Mouse (Mus musculus) embryonic facial prominence, embryonic 10.5 days (tissue): Measurements from ENCODE around the gene Nfs1. TPM values are rescaled to one million over a fixed set of nuclear protein-coding genes. Genes with fewer than 3 reads are reported as not detected.
"Not testable (repeated sequence)": the region's sequence is repeated elsewhere in the genome, so short reads cannot be mapped to it uniquely, and the experiment has no call there.

ENCODE experiments used
- DNase-seq: peaks from one replicate; pipeline ENCODE4 v3.0.0-alpha.2; 2017; ENCODE audit warnings: low spot score
- H3K27ac ChIP-seq: fragments of 300-500 bp; sonication (generic); replicated peaks from 2 replicates; pipeline ENCODE4 v1.5.1; 2016; ENCODE audit warnings: mild to moderate bottlenecking
- H3K27me3 ChIP-seq: fragments of 300-500 bp; sonication (generic); replicated peaks from 2 replicates; pipeline ENCODE4 v1.6.1; 2016; ENCODE audit warnings: low read depth, mild to moderate bottlenecking; ENCODE audit not compliant: poor library complexity, severe bottlenecking
- H3K36me3 ChIP-seq: fragments of 300-500 bp; sonication (generic); replicated peaks from 2 replicates; pipeline ENCODE4 v1.6.1; 2016; ENCODE audit warnings: mild to moderate bottlenecking, moderate library complexity
- H3K4me1 ChIP-seq: fragments of 300-500 bp; sonication (generic); 2 replicates; pipeline ENCODE4 v1.6.1; 2016
- H3K4me3 ChIP-seq: fragments of 300-500 bp; sonication (generic); 2 replicates; pipeline ENCODE4 v1.5.1; 2016; ENCODE audit warnings: mild to moderate bottlenecking, moderate library complexity
- H3K9me3 ChIP-seq: fragments of 300-500 bp; sonication (generic); 2 replicates; pipeline ENCODE4 v1.6.1; 2016; ENCODE audit warnings: mild to moderate bottlenecking
- WGBS: fragments of 180-500 bp; shearing (Covaris S2); methylation state at CpG from one replicate; pipeline ENCODE4 v1.1.7; 2016; 5-methylcytosine and 5-hydroxymethylcytosine counted together
- polyA plus RNA-seq: library from polyadenylated mRNA; unstranded; fragments of >200 nt; fragmentation: Nextera tagmentation; extraction: Ambion mirVana; gene quantifications from 2 replicates; pipeline ENCODE4 v1.2.1, GENCODE M21; 2016

The Nfs1 gene
- 37.7 and 42.1 TPM in 2 replicates for polyA plus RNA-seq

DNA sequence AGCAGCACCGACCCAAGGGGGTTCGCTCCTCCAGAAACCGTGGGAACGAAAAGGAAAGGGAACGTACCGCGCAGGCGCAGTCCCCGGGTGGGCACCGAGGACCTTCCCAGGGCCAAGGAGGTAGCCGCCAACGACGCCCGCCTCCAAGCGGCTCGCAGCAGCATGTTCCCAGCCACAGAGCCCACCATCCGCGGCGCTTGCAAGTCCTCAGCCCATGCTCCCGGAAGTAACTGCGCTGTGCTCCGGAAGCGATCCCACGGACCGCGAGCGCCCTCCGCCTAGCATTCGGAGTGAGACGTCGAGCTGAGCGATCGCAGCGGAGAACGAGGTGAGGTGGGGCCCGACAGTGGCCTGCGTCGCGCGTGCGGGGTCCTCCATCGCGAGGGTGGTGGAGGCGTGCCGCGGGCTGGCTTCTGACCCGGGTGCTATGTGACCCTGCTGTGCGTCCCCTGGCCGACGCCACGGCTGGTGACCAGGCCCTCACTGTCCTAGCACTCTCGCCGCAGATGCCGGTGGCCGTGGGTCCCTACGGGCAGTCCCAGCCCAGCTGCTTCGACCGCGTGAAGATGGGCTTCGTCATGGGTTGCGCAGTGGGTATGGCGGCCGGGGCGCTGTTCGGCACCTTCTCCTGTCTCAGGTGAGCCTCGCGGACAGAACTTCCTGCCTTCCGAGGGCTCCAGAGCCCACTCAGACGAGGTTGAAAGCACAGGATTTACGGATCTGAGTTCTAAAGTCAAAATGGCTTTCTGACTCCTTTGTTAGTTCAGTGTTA lies at the start of gene Nfs1, which contains the start of gene Romo1:
Gene Nfs1, minus strand, starts transcription at position 234 of the 772 bp plus-strand sequence.
Gene Romo1, plus strand, starts transcription at position 87 of the 772 bp plus-strand sequence.
- WGBS: under 1% methylated on average over 70 of the region's 70 CpGs
- H3K36me3 ChIP-seq: peaks cover 48% of the 10 kb centered on the region
- peaks cover 21% of the 10 kb centered on the region for H3K4me1 ChIP-seq

DNA sequence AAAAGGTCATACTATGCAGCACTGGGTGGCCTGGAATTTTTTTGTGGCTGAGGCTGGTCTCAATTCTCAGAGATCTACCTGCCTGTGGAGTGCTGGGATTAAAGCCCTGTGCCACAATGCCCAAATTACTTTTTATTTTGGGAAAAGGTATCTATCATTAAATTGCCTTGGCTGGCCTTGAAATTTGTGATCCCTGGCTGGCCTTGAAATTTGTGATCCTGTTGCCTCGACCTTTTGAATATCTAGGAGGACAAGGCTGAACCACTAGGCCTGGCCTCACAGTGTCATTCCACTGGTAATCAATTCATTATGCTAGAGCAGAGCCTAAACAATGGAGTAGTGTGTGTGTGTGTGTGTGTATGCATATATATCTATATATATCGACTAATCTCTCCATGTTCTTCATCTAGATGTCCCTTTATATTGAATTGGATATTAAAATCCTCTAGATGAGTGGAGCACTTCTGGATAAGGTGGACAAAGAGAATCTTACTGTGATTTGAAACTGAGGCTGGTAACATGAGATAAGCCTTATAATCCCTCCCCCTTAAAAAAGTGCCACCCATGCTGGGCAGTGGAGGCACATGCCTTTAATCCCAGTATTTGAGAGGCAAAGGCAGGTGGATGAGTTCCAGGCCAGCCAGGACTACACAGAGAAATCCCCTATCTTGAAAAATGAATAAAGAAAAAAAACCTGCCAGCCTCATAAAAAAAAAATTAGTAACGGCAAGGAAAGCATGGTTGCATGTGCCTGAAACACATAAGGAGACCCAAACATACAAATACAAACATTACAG lies 49.3 kb upstream of the Nfs1 start:
- WGBS: 66% methylated on average over 3 of the region's 3 CpGs

More for the DNA sequence above, at the start of gene Nfs1, which contains the start of gene Romo1:
- Histone ChIP-seq H3K4me3 (peak within 1 kb of the TSS; percentile 81), H3K27ac (peak within 1 kb of the TSS; percentile 92), H3K9me3 (no peaks in the 10 kb centered on the region), H3K27me3 (no peaks in the 10 kb centered on the region)
- DNase-seq: peak; percentile 98

DNA sequence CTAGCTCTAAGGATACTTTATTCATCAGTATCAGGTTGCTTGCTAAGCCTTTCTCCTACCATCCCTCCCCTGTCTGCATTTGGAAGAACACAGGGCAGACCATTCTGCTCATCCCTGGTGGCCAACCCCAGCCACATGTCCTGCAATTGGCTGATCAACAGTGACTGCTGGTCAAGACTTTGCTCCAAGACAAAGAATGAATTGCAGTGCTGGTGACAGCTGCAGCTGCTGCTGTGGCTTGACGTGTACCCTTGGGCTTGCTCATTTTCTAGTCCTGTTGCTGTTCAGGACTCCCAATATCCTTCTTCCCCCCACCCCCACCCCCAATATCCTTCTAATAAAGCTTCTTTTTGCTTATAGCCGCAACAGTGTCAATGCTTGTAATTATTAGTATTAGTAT lies 48.1 kb upstream of the Nfs1 start:
- 80% methylated on average over 2 of the region's 2 CpGs for WGBS
- Histone ChIP-seq H3K4me3 (no peak overlapping the region), H3K4me1 (peaks cover 13% of the 10 kb centered on the region), H3K36me3 (no peaks in the 10 kb centered on the region), H3K9me3 (no peaks in the 10 kb centered on the region), H3K27ac (no peak overlapping the region), H3K27me3 (no peaks in the 10 kb centered on the region)
- DNase-seq: no peak

More for the DNA sequence above, 49.3 kb upstream of the Nfs1 start:
- Histone ChIP-seq H3K4me1 (peaks cover 24% of the 10 kb centered on the region), H3K27ac (no peak overlapping the region), H3K27me3 (no peaks in the 10 kb centered on the region), H3K4me3 (no peak overlapping the region), H3K9me3 (no peaks in the 10 kb centered on the region), H3K36me3 (0 out of 2 replicates have a peak, but pooled peaks cover under 1% of the 10 kb centered on the region)
- DNase-seq: no peak

DNA sequence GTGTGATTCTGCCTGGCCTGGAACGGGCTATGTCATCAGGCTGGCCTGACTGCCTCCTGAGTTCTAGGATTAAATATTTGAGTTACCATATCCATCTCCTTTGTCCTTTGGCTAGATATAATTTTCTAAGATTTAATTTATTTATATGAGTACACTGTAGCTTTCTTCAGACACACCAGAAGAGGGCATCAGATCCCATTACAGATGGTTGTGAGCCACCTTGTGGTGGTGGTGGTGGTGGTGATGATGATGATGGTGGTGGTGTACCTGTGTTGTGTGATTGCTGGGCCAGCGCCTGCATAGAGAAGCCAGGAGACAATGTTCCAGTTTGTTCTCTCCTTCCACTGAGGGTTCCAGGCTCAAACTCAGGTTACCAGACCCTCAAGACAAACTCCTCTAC lies 47.6 kb upstream of the Nfs1 start:
- Histone ChIP-seq H3K4me1 (peaks cover 10% of the 10 kb centered on the region), H3K27ac (no peak overlapping the region), H3K36me3 (no peaks in the 10 kb centered on the region), H3K27me3 (no peaks in the 10 kb centered on the region), H3K9me3 (no peaks in the 10 kb centered on the region), H3K4me3 (no peak overlapping the region)
- 89% methylated on average over 2 of the region's 2 CpGs for WGBS
- DNase-seq: no peak

DNA sequence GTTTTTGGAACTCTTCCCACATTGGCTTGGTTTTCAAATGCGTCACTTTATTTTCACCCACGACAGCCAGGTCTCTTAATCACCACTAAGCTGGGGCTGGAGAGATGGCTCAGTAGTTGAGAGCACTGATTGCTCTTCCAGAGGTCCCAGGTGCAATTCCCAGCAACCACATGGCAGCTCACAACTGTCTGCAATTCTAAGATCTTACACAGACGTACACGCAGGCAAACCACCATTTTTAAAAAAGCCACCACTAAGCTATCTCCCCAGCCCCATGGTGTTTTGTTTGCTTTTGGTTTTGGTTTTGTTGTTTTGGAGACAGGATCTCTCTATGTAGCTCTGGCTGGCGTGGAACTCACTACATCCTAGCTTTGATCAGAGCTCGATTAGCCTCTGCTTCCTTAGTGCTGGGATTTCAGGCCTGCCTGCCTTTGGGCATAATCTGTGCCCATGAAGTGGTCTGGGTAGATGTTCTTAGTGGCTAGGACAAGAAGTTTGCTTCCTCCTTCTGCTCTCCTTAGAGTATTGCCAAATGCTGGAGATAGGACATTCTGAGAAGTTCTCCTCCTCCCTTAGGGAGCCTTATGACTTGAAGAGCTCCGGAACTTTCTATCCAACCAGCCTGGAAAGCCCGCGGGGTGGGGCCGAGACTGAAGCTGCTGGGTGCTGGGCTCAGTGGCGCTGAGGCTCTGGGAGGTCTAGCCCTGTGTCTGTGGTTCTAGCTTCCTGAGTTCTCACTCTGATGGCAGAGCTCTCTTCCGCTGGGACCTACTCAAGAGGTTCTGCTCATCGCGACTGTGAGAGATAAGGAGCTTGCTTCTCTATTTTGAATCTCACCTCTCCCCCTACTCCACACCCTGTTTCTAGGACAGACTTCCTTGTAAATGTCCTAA lies 46.3 kb upstream of the Nfs1 start:
- WGBS: 88% methylated on average over 14 of the region's 14 CpGs
- H3K27ac ChIP-seq: no peak overlapping the region
- no peak overlapping the region for H3K4me3 ChIP-seq
- H3K9me3 ChIP-seq: no peaks in the 10 kb centered on the region
- H3K27me3 ChIP-seq: no peaks in the 10 kb centered on the region
- H3K36me3 ChIP-seq: no peaks in the 10 kb centered on the region
- 0 out of 2 replicates have a peak, but pooled peaks cover 2% of the 10 kb centered on the region for H3K4me1 ChIP-seq
- DNase-seq: no peak

DNA sequence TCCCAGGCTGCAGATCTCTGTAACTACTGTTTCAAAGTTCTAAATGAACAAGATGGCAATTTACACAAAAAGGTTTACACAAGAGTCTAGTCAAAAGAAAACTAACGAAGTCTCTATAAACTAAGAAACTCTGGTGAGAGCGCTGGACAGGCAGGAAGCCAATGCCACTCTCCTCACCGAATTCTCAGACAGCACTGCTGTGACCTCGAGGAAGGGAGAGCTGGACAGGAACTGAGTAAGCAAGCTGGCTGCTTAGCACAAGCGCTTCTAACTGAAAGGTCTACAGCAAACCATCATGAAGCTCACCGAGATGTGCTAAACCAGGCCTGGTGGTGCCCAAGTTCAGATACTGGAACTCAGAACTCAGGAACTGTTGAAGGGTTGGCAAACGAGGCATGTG lies 45.3 kb upstream of the Nfs1 start:
- H3K4me1 ChIP-seq, H3K4me3 ChIP-seq, H3K36me3 ChIP-seq, DNase-seq, H3K9me3 ChIP-seq, H3K27ac ChIP-seq, H3K27me3 ChIP-seq: not testable (repeated sequence)
- WGBS: 82% methylated on average over 7 of the region's 7 CpGs

DNA sequence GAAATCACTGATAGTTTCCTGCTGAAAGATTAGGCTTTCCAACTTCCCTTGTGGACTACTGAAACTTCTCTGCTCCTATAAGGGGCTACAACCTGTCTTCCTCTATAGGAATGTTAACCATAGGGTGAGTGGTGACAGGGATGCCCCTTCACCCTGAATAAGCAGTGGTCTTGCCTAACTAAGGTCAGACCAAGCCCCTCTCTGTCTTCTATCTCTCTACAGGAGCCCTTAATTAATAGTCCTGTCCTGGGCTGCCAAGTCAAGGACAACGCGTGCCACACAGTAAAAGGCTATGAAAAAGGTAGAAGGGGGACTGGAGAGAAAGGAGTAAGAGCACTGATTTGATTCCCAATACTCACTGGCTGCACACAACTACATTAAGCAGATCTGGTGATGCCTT lies 37.6 kb upstream of the Nfs1 start:
- Histone ChIP-seq H3K36me3 (peaks cover 25% of the 10 kb centered on the region), H3K27ac (no peak overlapping the region), H3K9me3 (no peaks in the 10 kb centered on the region), H3K4me3 (no peak overlapping the region), H3K4me1 (peaks cover 24% of the 10 kb centered on the region), H3K27me3 (no peaks in the 10 kb centered on the region)
- no peak for DNase-seq
- WGBS: 61% methylated on average over 2 of the region's 2 CpGs

DNA sequence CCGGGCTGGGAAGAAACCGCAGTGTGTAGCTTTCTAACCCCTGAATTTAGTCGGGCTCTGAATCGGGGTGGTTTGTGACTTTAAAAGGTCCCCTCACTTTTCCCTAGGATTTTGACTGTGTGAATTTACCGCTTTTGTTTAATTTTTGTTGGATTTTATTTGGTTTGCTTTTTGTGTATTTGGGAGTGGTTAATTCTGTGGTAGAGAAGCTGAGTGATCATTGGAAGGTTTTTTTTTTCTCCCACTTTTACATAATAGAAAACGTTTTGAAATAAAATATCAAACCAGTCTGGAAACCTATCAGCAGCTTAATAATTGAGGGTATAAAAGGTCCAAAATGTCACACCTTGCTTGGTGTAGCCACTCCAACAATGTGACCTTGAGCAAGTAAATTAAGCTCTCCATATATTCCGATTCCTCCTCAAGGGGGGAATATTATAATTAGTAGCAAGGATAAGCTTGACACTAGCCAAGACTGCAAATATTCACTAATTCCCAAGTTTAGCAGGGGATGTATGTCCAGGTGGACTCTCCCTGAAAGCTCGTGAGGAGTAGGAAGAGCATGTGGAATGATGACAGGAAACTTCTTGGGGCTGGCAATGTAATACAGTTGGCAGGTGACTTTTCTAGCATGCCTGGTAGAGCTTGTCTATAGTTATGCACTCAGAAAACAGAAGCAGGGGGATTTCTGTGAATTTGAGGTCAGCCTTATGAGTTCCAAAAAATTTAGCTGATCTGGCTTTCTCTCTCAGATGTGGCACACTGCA lies 37.0 kb upstream of the Nfs1 start:
- peaks cover 31% of the 10 kb centered on the region for H3K36me3 ChIP-seq
- H3K4me1 ChIP-seq: peaks cover 27% of the 10 kb centered on the region
- no peaks in the 10 kb centered on the region for H3K9me3 ChIP-seq
- peak overlapping the region; percentile 78 for H3K4me3 ChIP-seq
- no peak for DNase-seq
- WGBS: 19% methylated on average over 8 of the region's 8 CpGs
- H3K27me3 ChIP-seq: no peaks in the 10 kb centered on the region
- H3K27ac ChIP-seq: peak overlapping the region; percentile 99

DNA sequence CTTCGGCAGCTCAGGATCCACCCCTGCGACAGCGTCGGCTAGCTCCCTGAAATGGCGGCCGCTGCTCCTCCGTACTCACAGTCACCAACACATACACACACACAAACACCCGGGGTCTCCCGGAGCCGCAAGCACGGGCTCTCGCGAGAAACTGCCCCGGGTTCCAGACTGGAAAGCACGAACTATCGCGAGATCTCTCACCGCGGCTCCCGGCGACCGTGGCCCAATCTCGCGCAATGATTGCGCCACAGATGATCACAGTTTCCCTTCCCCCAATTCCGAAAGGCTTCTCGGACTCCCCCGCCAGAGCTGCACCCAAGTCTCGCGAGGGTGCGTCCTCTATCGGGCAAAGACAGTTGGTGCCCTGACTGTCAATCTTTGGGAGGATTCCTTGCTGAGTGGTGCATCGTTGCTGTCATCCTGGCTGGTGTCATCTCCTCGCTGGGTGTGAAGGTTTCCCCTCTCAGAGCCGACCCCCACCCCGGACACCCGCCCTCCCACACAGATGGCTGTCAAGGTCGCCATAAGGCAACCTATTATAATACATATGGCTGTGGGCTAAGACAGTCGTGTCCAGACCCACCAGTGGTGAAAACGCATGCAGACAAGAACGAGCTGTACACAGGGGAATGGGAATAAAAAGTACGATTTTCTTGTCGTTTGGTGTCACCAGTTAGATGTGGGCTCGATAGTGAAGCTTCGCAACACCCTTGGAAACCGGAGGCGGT lies 36.3 kb upstream of the Nfs1 start, which contains the start of gene Rbm39:
Gene Rbm39, minus strand, starts transcription at position 145 of the 728 bp plus-strand sequence.
- Histone ChIP-seq H3K4me1 (peaks cover 27% of the 10 kb centered on the region), H3K27ac (peak within 1 kb of the TSS; percentile 99), H3K9me3 (no peaks in the 10 kb centered on the region), H3K4me3 (peak within 1 kb of the TSS; percentile 78), H3K27me3 (no peaks in the 10 kb centered on the region), H3K36me3 (peaks cover 38% of the 10 kb centered on the region)
- DNase-seq: peak; percentile 100
- WGBS: under 1% methylated on average over 47 of the region's 47 CpGs

DNA sequence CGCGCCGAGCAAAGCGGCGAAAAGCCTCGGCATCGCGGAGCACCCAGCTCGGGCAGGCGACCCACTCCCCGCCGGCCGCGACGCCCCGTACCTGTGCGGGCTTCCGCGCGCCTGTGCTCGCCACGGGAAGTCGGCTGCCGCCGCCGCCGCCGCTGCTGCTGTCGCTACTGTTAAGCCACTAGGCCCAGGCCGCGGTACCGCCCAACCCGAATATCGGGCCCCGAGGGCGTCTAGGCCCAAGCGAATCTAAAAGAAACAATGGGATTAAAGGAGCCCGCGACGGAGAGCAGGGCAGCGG lies 35.8 kb upstream of the Nfs1 start:
- under 1% methylated on average over 41 of the region's 41 CpGs for WGBS
- H3K4me3 ChIP-seq: peak overlapping the region; percentile 78
- H3K27ac ChIP-seq: peak overlapping the region; percentile 99
- H3K27me3 ChIP-seq: no peaks in the 10 kb centered on the region
- H3K9me3 ChIP-seq: no peaks in the 10 kb centered on the region
- H3K36me3 ChIP-seq: peaks cover 43% of the 10 kb centered on the region
- H3K4me1 ChIP-seq: peaks cover 27% of the 10 kb centered on the region
- no peak for DNase-seq
